Mouse (Mus musculus) midbrain, embryonic 14.5 days (tissue): ENCODE data around the gene Gm20388. TPM values are rescaled to one million over a fixed set of nuclear protein-coding genes. Genes with fewer than 3 reads are reported as not detected.
"Not testable (repeated sequence)": the region's sequence is repeated elsewhere in the genome, so short reads cannot be mapped to it uniquely, and the experiment has no call there.

Experiments used
- ATAC-seq: fragments of 200-750 bp; cut with Nextera tagmentation; 2 replicates; pipeline ENCODE4 v1.8.0; 2017; ENCODE audit warnings: moderate number of reproducible peaks, moderate library complexity; ENCODE audit not compliant: low FRiP score, low TSS enrichment
- DNase-seq: peaks from one replicate; pipeline ENCODE4 v3.0.0-alpha.2; 2015
- H3K27ac ChIP-seq: fragments of 300-500 bp; sonication (generic); replicated peaks from 2 replicates; pipeline ENCODE4 v1.5.1; 2014; ENCODE audit warnings: mild to moderate bottlenecking, low read depth, low read length, moderate library complexity
- H3K27me3 ChIP-seq: fragments of 300-500 bp; sonication (generic); 2 replicates; pipeline ENCODE4 v1.6.1; 2014; ENCODE audit warnings: low read length, control low read depth, mixed read lengths; ENCODE audit not compliant: control insufficient read depth, insufficient read depth
- H3K36me3 ChIP-seq: fragments of 300-500 bp; sonication (generic); 2 replicates; pipeline ENCODE4 v1.6.1; 2014; ENCODE audit warnings: low read length, control low read depth; ENCODE audit not compliant: control insufficient read depth, insufficient read depth
- H3K4me1 ChIP-seq: fragments of 300-500 bp; sonication (generic); 2 replicates; pipeline ENCODE4 v1.6.1; 2014; ENCODE audit warnings: mild to moderate bottlenecking, antibody characterized with exemption, low read length, control low read depth; ENCODE audit not compliant: control insufficient read depth, insufficient read depth
- H3K4me2 ChIP-seq: fragments of 300-500 bp; sonication (generic); 2 replicates; pipeline ENCODE4 v1.6.1; 2014; ENCODE audit warnings: mild to moderate bottlenecking, low read length, moderate library complexity
- H3K4me3 ChIP-seq: fragments of 300-500 bp; sonication (generic); replicated peaks from 2 replicates; pipeline ENCODE4 v1.5.1; 2014; ENCODE audit warnings: low read depth, low read length
- H3K9ac ChIP-seq: fragments of 300-500 bp; sonication (generic); replicated peaks from 2 replicates; pipeline ENCODE4 v1.6.1; 2014; ENCODE audit warnings: mild to moderate bottlenecking, low read length, moderate library complexity
- H3K9me3 ChIP-seq: fragments of 300-500 bp; sonication (generic); 2 replicates; pipeline ENCODE4 v1.6.1; 2016; ENCODE audit warnings: low read length, control low read depth, mixed read lengths; ENCODE audit not compliant: control insufficient read depth
- WGBS: fragments of 180-500 bp; shearing (Covaris S2); extraction: QIAGEN DNeasy Blood & Tissue Kit; methylation state at CpG from one replicate; pipeline ENCODE4 v1.1.7; 2014; 5-methylcytosine and 5-hydroxymethylcytosine counted together
- polyA plus RNA-seq: library from polyadenylated mRNA; unstranded; fragments of >200 nt; fragmentation: Nextera tagmentation; extraction: Ambion mirVana; gene quantifications from 2 replicates; pipeline ENCODE4 v1.2.1, GENCODE M21; 2014

Gene Gm20388
- polyA plus RNA-seq, 1 experiment from 2014 or later = 4.1 TPM

DNA sequence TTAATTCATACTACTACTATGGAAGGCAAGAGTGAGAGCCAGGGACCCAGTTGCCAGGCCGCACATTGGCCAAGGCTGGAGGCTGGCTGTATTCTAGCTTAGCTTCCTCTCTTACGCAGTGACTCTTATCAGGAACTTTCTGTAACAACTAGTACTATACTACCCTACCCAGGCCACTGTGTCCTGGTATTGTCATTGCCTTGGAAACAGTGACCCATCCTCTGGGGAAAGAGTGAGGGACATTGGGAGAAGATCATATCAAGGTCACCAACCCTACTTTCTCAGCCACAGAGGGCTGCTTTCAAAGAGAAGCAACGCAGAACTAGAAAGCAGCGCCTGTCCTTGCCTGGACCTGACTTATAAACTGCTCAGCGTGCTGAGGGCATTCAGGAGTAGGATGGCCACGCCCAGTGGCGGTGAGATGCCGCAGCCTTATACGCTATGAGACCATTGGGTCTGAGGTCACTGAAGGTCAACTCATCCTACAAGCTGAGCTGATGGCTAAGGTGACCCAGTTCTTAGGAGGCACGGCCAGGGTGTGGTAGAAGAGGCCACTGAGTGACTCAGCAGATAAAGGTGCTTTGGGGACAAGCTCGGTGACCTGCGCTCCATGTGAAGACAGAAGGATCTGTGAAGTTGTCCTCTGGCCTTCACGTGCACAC lies 417.9 kb downstream of the Gm20388 start:
- 91% methylated on average over 13 of the region's 13 CpGs for WGBS
- no peaks in the 10 kb centered on the region for H3K9me3 ChIP-seq
- ATAC-seq (no peak), DNase-seq (no peak)
- H3K36me3 ChIP-seq = no peaks in the 10 kb centered on the region
- no peak overlapping the region for H3K4me3 ChIP-seq
- H3K27me3 ChIP-seq = no peaks in the 10 kb centered on the region
- H3K4me1 ChIP-seq = peaks cover 19% of the 10 kb centered on the region
- no peak overlapping the region for H3K9ac ChIP-seq
- H3K27ac ChIP-seq = no peak overlapping the region
- H3K4me2 ChIP-seq = no peak overlapping the region

GRCm38 (mm10) chr8:120329030-120329748 lies 418.5 kb downstream of the Gm20388 start:
- DNase-seq (peak; percentile 55), ATAC-seq (no peak)
- no peak overlapping the region for H3K27ac ChIP-seq
- 83% methylated on average over 11 of the region's 11 CpGs for WGBS
- no peaks in the 10 kb centered on the region for H3K36me3 ChIP-seq
- H3K4me2 ChIP-seq = no peak overlapping the region
- H3K9me3 ChIP-seq = no peaks in the 10 kb centered on the region
- H3K4me3 ChIP-seq = no peak overlapping the region
- H3K4me1 ChIP-seq = peaks cover 12% of the 10 kb centered on the region; the same call in 1 of the 2 replicates
- H3K27me3 ChIP-seq = no peaks in the 10 kb centered on the region
- H3K9ac ChIP-seq = no peak overlapping the region

DNA sequence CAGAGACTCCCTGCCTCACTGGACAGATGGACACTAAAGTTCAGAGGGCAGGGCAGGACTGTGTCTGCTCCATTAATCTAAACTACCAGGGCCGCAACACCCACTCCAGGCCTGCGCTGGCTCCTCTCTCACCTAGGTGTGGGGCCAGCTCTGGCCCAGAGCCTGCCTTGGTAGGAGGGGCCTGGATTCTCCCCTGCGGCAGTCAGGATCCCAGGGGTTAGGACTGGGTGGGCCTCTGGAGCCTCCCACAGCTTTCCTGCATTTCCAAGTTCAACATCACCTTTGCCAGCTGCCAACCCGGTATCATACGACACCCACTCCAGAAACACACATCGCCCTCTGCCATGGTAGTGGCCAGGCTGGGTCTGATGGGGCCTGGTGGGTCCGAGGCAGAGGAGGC lies 420.4 kb downstream of the Gm20388 start:
- no peak for ATAC-seq
- WGBS = 85% methylated on average over 7 of the region's 7 CpGs
- Histone ChIP-seq H3K27me3 (no peaks in the 10 kb centered on the region), H3K4me3 (no peak overlapping the region), H3K36me3 (no peaks in the 10 kb centered on the region), H3K9ac (no peak overlapping the region), H3K9me3 (no peaks in the 10 kb centered on the region), H3K27ac (no peak overlapping the region), H3K4me2 (no peak overlapping the region), H3K4me1 (peaks cover 27% of the 10 kb centered on the region)
- no peak for DNase-seq

DNA sequence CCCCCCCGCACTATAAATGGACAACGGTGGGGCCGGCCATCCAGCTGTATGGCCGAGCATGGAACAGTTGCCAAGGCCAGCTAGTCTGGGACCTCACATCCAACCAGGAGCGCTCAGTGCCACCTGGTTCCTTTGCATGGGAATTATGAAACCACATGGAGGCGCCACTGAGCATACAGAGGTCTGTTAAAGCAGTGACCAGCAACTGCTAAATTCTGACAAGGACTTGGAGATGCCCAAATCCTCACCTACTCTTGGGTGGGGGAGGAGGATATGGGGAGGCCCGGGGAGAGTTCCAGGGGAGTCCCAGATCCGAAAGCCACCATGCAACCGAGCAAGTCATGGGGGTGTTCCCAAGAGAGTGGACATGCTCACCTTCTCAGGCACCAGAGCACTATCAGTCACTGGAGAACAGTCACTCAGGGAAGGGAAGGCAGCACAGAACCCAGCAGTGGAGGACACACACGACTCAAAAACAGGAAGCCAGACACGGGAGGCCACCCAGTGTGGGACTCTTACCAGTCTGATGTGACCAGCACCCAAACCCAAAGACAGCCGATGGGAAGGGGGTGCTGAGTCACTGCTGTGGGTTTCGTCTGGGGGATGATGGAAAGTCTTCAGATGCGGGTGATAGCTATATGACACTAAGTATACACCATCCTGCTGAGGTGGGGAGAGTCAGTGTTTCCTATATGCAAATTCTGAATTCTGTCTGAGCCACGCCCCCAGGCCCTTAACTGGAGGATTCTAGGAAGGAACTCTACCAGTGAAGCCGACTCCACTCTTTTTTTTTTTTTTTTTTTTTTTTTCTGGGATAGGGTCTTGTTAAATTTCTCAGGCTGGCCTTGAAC lies 422.0 kb downstream of the Gm20388 start:
- H3K9me3 ChIP-seq = no peaks in the 10 kb centered on the region
- no peak overlapping the region for H3K4me3 ChIP-seq
- no peak overlapping the region for H3K27ac ChIP-seq
- H3K36me3 ChIP-seq = no peaks in the 10 kb centered on the region
- no peaks in the 10 kb centered on the region for H3K27me3 ChIP-seq
- WGBS = 79% methylated on average over 16 of the region's 16 CpGs
- DNase-seq (peak; percentile 57), ATAC-seq (no peak)
- peaks cover 30% of the 10 kb centered on the region for H3K4me1 ChIP-seq
- H3K4me2 ChIP-seq = no peak overlapping the region
- H3K9ac ChIP-seq = no peak overlapping the region

- Histone ChIP-seq H3K4me2 (no peak overlapping the region), H3K27me3 (no peaks in the 10 kb centered on the region), H3K4me1 (peaks cover 30% of the 10 kb centered on the region), H3K9ac (no peak overlapping the region), H3K9me3 (no peaks in the 10 kb centered on the region), H3K27ac (no peak overlapping the region), H3K36me3 (no peaks in the 10 kb centered on the region), H3K4me3 (no peak overlapping the region)
- ATAC-seq (no peak), DNase-seq (no peak)
- WGBS = 91% methylated on average over 4 of the region's 4 CpGs
These were observed 423.0 kb downstream of the Gm20388 start for GRCm38 (mm10) chr8:120333681-120334080.

- not testable (repeated sequence) for H3K36me3 ChIP-seq, ATAC-seq
- 53% methylated on average over 3 of the region's 3 CpGs for WGBS
These were observed 423.6 kb downstream of the Gm20388 start for GRCm38 (mm10) chr8:120334261-120334660.

GRCm38 (mm10) chr8:120334878-120335261 lies 424.2 kb downstream of the Gm20388 start:
- no peaks in the 10 kb centered on the region for H3K27me3 ChIP-seq
- no peaks in the 10 kb centered on the region for H3K36me3 ChIP-seq
- no peak overlapping the region for H3K4me2 ChIP-seq
- H3K4me3 ChIP-seq = no peak overlapping the region
- DNase-seq (peak; percentile 86), ATAC-seq (peak; percentile 22; the same call in 1 of the 2 replicates)
- H3K4me1 ChIP-seq = peaks cover 31% of the 10 kb centered on the region
- H3K9me3 ChIP-seq = no peaks in the 10 kb centered on the region
- H3K27ac ChIP-seq = peak overlapping the region; percentile 92
- H3K9ac ChIP-seq = peak overlapping the region; percentile 7; the same call in 1 of the 2 replicates
- 3% methylated on average over 5 of the region's 5 CpGs for WGBS

More at GRCm38 (mm10) chr8:120334261-120334660, 423.6 kb downstream of the Gm20388 start:
- H3K9ac ChIP-seq = peak overlapping the region; percentile 7; the same call in 1 of the 2 replicates
- H3K9me3 ChIP-seq, H3K4me3 ChIP-seq, DNase-seq, H3K27me3 ChIP-seq, H3K4me2 ChIP-seq: not testable (repeated sequence)
- peaks cover 29% of the 10 kb centered on the region for H3K4me1 ChIP-seq
- peak overlapping the region; percentile 92 for H3K27ac ChIP-seq

DNA sequence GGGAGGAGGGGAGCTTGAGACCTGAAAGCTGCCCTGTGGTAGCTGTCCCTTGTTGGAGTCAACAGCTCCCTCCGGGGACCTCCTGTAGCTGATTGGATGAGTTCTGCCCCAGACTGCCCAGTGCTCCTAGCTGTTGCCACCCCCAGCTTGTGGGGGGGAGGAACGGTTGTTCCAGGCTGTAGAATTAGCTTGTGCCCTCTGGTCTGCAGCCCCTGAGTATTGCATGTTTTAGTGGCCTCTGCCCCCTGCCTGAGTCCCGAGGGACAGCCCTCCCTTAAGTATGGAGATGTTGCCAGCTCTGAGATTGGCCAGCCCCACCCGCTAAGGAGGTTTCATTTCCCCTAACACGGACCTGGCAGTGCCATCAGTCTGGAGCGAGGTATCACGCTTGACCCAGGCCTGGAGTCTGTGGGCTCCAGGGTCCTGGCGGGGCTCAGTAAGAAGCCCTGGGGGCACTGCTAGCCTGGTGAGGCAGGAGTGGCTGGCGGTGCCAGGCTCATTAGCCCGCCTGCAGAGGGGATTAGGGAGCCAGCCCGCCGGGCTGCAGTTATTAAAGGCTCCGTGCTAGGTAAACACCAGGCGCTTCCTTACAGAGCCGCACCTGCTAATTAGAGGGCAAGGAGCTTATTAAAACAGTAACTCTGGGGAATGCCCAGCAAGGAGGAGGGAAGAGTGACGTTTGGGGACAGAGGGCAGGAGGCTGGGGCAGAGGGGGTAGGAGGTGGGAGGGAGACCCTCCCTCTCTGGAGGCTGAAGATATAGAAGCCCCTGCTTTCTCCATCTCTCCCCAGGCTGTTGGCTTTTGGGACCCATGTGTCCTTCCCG lies 424.8 kb downstream of the Gm20388 start:
- DNase-seq = peak; percentile 88
- Histone ChIP-seq H3K9ac (peak overlapping the region; percentile 7; the same call in 1 of the 2 replicates), H3K9me3 (no peaks in the 10 kb centered on the region), H3K4me1 (peaks cover 37% of the 10 kb centered on the region), H3K4me3 (no peak overlapping the region), H3K36me3 (no peaks in the 10 kb centered on the region), H3K4me2 (peak overlapping the region; percentile 36), H3K27me3 (no peaks in the 10 kb centered on the region), H3K27ac (peak overlapping the region; percentile 92)
- peak; percentile 79 for ATAC-seq
- WGBS = 2% methylated on average over 17 of the region's 17 CpGs
